Mouse (Mus musculus) CH12.LX (cell line): Measurements from ENCODE around the gene Fdxacb1. TPM values are rescaled to one million over a fixed set of nuclear protein-coding genes. Genes with fewer than 3 reads are reported as not detected.

Experiments
- DNase-seq: peaks from one replicate; pipeline ENCODE4 v3.0.0-alpha.2; 2013; ENCODE audit errors: extremely low read depth
- H3K27ac ChIP-seq: 2 replicates; pipeline ENCODE4 v1.5.1; 2012; ENCODE audit warnings: low read depth, mild to moderate bottlenecking, control low read depth, moderate library complexity; ENCODE audit not compliant: insufficient read depth
- H3K27me3 ChIP-seq: replicated peaks from 2 replicates; pipeline ENCODE3; 2012; ENCODE audit warnings: inconsistent platforms
- H3K36me3 ChIP-seq, 2 experiments: replicated peaks in 1 of 2; 2 replicates each; pipeline versions ENCODE3 to v1.6.1; 2012; ENCODE audit warnings: inconsistent platforms in 1 of 2, low read length in 1 of 2, mild to moderate bottlenecking in 1 of 2, mixed read lengths in 1 of 2, moderate library complexity in 1 of 2; ENCODE audit not compliant: control insufficient read depth in 1 of 2, insufficient read depth in 1 of 2
- H3K4me1 ChIP-seq, 2 experiments: 2 replicates each; pipeline ENCODE4 v1.6.1; 2012; ENCODE audit warnings: inconsistent platforms in 1 of 2, moderate library complexity in 1 of 2; ENCODE audit not compliant: insufficient read depth in 2 of 2, control insufficient read depth in 1 of 2
- H3K4me2 ChIP-seq: 2 replicates; pipeline ENCODE4 v1.6.1; 2012; ENCODE audit warnings: low read depth, mild to moderate bottlenecking, control low read depth; ENCODE audit not compliant: poor library complexity, insufficient read depth, severe bottlenecking
- H3K4me3 ChIP-seq, 3 experiments: fragments of 150-350 bp in 1 of 3; sonication (generic) in 1 of 3; replicated peaks in 1 of 3; 2 replicates each; pipeline versions ENCODE3 to v1.5.1; 2011 to 2012; ENCODE audit warnings: low read depth in 2 of 3, low read length in 2 of 3, mild to moderate bottlenecking in 2 of 3, moderate library complexity in 2 of 3, control low read depth in 1 of 3, improper control_type of control experiment in 1 of 3, inconsistent platforms in 1 of 3, mixed read lengths in 1 of 3; ENCODE audit not compliant: poor library complexity in 1 of 3
- H3K79me2 ChIP-seq: replicated peaks from 2 replicates; pipeline ENCODE4 v1.6.1; 2012; ENCODE audit warnings: mild to moderate bottlenecking, moderate library complexity; ENCODE audit not compliant: control insufficient read depth, poor library complexity, insufficient read depth, severe bottlenecking; ENCODE audit errors: extremely low read depth
- H3K9ac ChIP-seq: 2 replicates; pipeline ENCODE4 v1.6.1; 2012; ENCODE audit warnings: low read depth, mild to moderate bottlenecking, control low read depth, moderate library complexity; ENCODE audit not compliant: insufficient read depth
- H3K9me3 ChIP-seq: replicated peaks from 2 replicates; pipeline ENCODE3; 2012; ENCODE audit warnings: low read length, inconsistent platforms, mixed read lengths
- CHD1 ChIP-seq: IDR thresholded peaks from 2 replicates; pipeline ENCODE4 v1.6.1; 2012; ENCODE audit warnings: low read depth, low read length, improper control_type of control experiment, inconsistent platforms
- CHD2 ChIP-seq: IDR thresholded peaks from 2 replicates; pipeline ENCODE4 v1.6.1; 2011; ENCODE audit warnings: low read length, improper control_type of control experiment
- CTCF ChIP-seq, 2 experiments: IDR thresholded peaks in 1 of 2; conservative IDR thresholded peaks in 1 of 2; 2 replicates each; pipeline ENCODE4 v1.5.1; 2011 to 2012; ENCODE audit warnings: low read depth in 2 of 2, low read length in 2 of 2, improper control_type of control experiment in 1 of 2, inconsistent platforms in 1 of 2, mild to moderate bottlenecking in 1 of 2, moderate library complexity in 1 of 2
- EP300 ChIP-seq: IDR thresholded peaks from 2 replicates; pipeline ENCODE4 v1.6.1; 2011; ENCODE audit warnings: low read length, improper control_type of control experiment
- ETS1 ChIP-seq: conservative IDR thresholded peaks from 2 replicates; pipeline ENCODE4 v1.6.1; 2012; ENCODE audit warnings: low read depth, mild to moderate bottlenecking, inconsistent platforms, low read length, improper control_type of control experiment, moderate library complexity
- GABPA ChIP-seq: IDR thresholded peaks from 2 replicates; pipeline ENCODE4 v1.6.1; 2012; ENCODE audit warnings: low read depth, low read length, improper control_type of control experiment, inconsistent platforms; ENCODE audit not compliant: insufficient replicate concordance
- JUN ChIP-seq: IDR thresholded peaks from 2 replicates; pipeline ENCODE4 v1.6.1; 2011; ENCODE audit warnings: low read depth, mild to moderate bottlenecking, low read length, improper control_type of control experiment, moderate library complexity; ENCODE audit not compliant: insufficient read depth
- JUND ChIP-seq: conservative IDR thresholded peaks from 2 replicates; pipeline ENCODE4 v1.6.1; 2011; ENCODE audit warnings: low read depth, low read length, improper control_type of control experiment
- KAT2A ChIP-seq: IDR thresholded peaks from 2 replicates; pipeline ENCODE4 v1.6.1; 2012; ENCODE audit warnings: low read length, improper control_type of control experiment, inconsistent platforms; ENCODE audit not compliant: insufficient replicate concordance
- MAX ChIP-seq: IDR thresholded peaks from 2 replicates; pipeline ENCODE4 v1.6.1; 2011; ENCODE audit warnings: low read length, improper control_type of control experiment
- MAZ ChIP-seq: IDR thresholded peaks from 2 replicates; pipeline ENCODE4 v1.6.1; 2012; ENCODE audit warnings: low read depth, mild to moderate bottlenecking, inconsistent platforms, low read length, improper control_type of control experiment, moderate library complexity
- MEF2A ChIP-seq: IDR thresholded peaks from 2 replicates; pipeline ENCODE4 v1.6.1; 2014; ENCODE audit warnings: low read depth, mild to moderate bottlenecking, inconsistent platforms, low read length, improper control_type of control experiment, borderline replicate concordance
- PAX5 ChIP-seq: IDR thresholded peaks from 2 replicates; pipeline ENCODE4 v1.6.1; 2012; ENCODE audit warnings: low read length, inconsistent platforms, mixed read lengths
- ZC3H11A ChIP-seq: IDR thresholded peaks from 2 replicates; pipeline ENCODE4 v1.6.1; 2012; ENCODE audit warnings: low read depth, mild to moderate bottlenecking, inconsistent platforms, low read length, improper control_type of control experiment
- ZKSCAN1 ChIP-seq: IDR thresholded peaks from 2 replicates; pipeline ENCODE4 v1.6.1; 2012; ENCODE audit warnings: low read depth, inconsistent platforms, low read length, improper control_type of control experiment, borderline replicate concordance
- ZMIZ1 ChIP-seq: IDR thresholded peaks from 2 replicates; pipeline ENCODE4 v1.6.1; 2012; ENCODE audit warnings: low read depth, mild to moderate bottlenecking, inconsistent platforms, low read length, improper control_type of control experiment
- ZNF384 ChIP-seq: IDR thresholded peaks from 2 replicates; pipeline ENCODE4 v1.6.1; 2012; ENCODE audit warnings: low read depth, low read length, improper control_type of control experiment, inconsistent platforms
- dilution Hi-C: fragments of 300-500 bp; cut with MboI; formaldehyde crosslinking; loops from 2 replicates; pipeline ENCODE4 v1.14.3; 2020; ENCODE audit warnings: low sequenced_read_pairs; ENCODE audit not compliant: extremely low pct_unique_long_range_greater_than_20kb, extremely low pct_ligation_motif_present
- in situ Hi-C: fragments of 300-500 bp; cut with MboI; formaldehyde crosslinking; loops from 3 replicates; pipeline ENCODE4 v1.14.3; 2019; ENCODE audit warnings: low sequenced_read_pairs, low pct_ligation_motif_present, low pct_unique_long_range_greater_than_20kb, mixed read lengths
- polyA plus RNA-seq: library from polyadenylated mRNA; unstranded; fragments of >175 nt; gene quantifications from 2 replicates; pipeline ENCODE4 v1.2.1, GENCODE M21; 2012; ENCODE audit warnings: low read depth; ENCODE audit not compliant: insufficient read length
- total RNA-seq, 2 experiments: library from RNA; depleted of rRNA; stranded (reverse); fragments of 300-350 nt in 1 of 2; fragments of >200 nt in 1 of 2; gene quantifications; 2 replicates each; pipeline ENCODE4 v1.2.3; 2012 to 2014

Gene Fdxacb1
- total and polyA plus RNA-seq, 3 experiments, result 5.6 to 9.5 (median 8.5) TPM

- TF ChIP-seq JUND (no peak), MEF2A (no peak)
- Histone ChIP-seq H3K9ac (no peak overlapping the region), H3K79me2 (no peaks in the 10 kb centered on the region), H3K27me3 (no peaks in the 10 kb centered on the region), H3K36me3 (peaks cover 38 to 90% of the 10 kb centered on the region in 2 experiments), H3K4me1 (no peaks in the 10 kb centered on the region), H3K4me3 (no peak overlapping the region), H3K9me3 (no peaks in the 10 kb centered on the region), H3K4me2 (no peak overlapping the region), H3K27ac (no peak overlapping the region)
- dilution Hi-C loops (no loop called here), in situ Hi-C loops (no loop called here)
- DNase-seq, result no peak
Measured at GRCm38 (mm10) chr9:50808471-50808870, 40.4 kb downstream of the Fdxacb1 start.

GRCm38 (mm10) chr9:50809146-50809545, 41.1 kb downstream of the Fdxacb1 start:
- no peak overlapping the region for H3K4me2 ChIP-seq
- no peak overlapping the region for H3K9ac ChIP-seq
- no peaks in the 10 kb centered on the region for H3K79me2 ChIP-seq
- H3K36me3 ChIP-seq, result peaks cover 34 to 90% of the 10 kb centered on the region in 2 experiments
- H3K27ac ChIP-seq, result no peak overlapping the region
- DNase-seq, result no peak
- in situ Hi-C loops (no loop called here), dilution Hi-C loops (no loop called here)
- H3K9me3 ChIP-seq, result no peaks in the 10 kb centered on the region
- no peak overlapping the region for H3K4me3 ChIP-seq
- TF ChIP-seq ETS1 (no peak), MAZ (no peak), KAT2A (no peak), CHD1 (no peak), CTCF (conservative IDR thresholded peaks at IDR 0.05 in 1 of 2, IDR thresholded peaks at IDR 0.05 in 1 of 2; ENCODE audit: low read depth in 2 of 2, low read length in 2 of 2) (no peak), ZC3H11A (no peak), PAX5 (no peak)
- H3K4me1 ChIP-seq, result no peaks in the 10 kb centered on the region
- no peaks in the 10 kb centered on the region for H3K27me3 ChIP-seq

- TF ChIP-seq CTCF (conservative IDR thresholded peaks at IDR 0.05 in 1 of 2, IDR thresholded peaks at IDR 0.05 in 1 of 2; ENCODE audit: low read depth in 2 of 2, low read length in 2 of 2) (no peak), KAT2A (no peak), MAX (no peak), GABPA (no peak), ZC3H11A (no peak), CHD2 (no peak), ZKSCAN1 (no peak), ETS1 (no peak), EP300 (no peak), ZMIZ1 (no peak), ZNF384 (no peak), JUN (no peak)
- Histone ChIP-seq H3K27ac (no peak overlapping the region), H3K4me3 (no peak overlapping the region), H3K27me3 (no peaks in the 10 kb centered on the region), H3K79me2 (no peaks in the 10 kb centered on the region), H3K4me2 (no peak overlapping the region), H3K4me1 (no peaks in the 10 kb centered on the region), H3K9me3 (no peaks in the 10 kb centered on the region), H3K36me3 (peaks cover 31 to 82% of the 10 kb centered on the region in 2 experiments), H3K9ac (no peak overlapping the region)
- no peak for DNase-seq
- in situ Hi-C loops, result no loop called here
- dilution Hi-C loops, result no loop called here
Measured at GRCm38 (mm10) chr9:50811187-50811586, 43.2 kb downstream of the Fdxacb1 start.
